Mouse (Mus musculus) regulatory T cell (primary cell): ENCODE measurements around the gene Chd5.

Experiments
- in situ Hi-C: fragments of 300-600 bp; cut with MboI, MseI; formaldehyde crosslinking; loops from one replicate; pipeline ENCODE4 v1.15.1; 2025; ENCODE audit warnings: high pct_unique_total_duplicates

Gene Chd5

DNA sequence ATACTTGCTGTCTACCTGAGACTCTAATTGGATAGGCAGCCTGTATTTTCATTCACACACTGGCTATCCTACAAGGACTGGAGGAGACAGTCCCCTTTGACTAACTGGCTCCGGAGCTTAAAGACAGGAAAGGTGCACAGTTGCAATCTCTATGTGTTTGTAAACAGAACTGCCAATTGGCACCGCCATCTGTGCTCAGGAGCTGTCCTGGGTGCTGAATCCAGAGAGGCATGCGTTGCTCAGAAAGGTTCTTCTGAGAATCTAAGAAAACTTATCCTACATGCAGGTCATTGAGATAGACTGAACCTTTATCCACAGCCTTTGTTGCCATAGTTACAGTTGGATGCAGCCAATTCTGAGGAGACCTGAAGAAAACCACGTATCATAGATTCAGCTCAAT lies 85.9 kb downstream of the Chd5 start:
- in situ Hi-C loops: no loop called here

DNA sequence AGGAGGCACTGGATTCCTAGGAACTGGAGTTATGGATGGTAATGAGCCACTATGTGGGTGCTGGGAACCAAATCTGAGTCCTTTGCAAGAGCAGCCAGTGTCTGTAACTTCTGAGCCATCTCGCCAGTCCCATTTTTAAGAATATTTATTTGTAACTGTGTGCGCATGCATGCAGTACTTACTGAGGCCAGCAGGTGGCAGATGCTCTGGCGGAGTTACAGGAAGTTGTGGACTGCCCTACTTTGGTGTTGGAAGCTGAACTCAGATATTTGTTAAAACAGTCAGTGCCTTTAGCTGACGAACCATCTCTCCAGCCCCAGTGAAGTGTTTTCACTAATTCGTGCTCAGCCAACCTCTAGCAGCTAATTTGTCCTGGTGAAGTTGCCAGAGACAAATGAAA lies 86.5 kb downstream of the Chd5 start:
- in situ Hi-C loops: no loop called here

DNA sequence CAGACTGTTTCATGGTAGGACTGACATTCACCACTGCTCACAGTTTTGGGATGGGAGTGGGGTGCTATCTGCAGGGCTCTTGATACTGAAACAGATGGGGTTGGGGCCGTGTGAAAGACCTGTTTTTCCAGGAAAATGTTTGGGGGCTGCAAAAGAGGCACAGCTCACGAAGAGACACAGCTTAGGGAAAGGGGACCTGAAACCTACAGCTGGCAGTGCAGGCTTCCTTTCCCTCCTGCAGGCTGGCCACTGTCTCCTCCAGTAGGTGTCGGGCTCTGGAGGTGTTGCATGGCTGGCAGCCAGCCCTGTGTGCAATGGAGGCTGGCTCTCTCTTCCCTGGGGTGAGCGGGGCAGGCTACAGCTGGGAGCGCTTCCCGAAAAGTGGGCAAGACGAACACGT lies 89.8 kb downstream of the Chd5 start:
- in situ Hi-C loops: no loop called here

DNA sequence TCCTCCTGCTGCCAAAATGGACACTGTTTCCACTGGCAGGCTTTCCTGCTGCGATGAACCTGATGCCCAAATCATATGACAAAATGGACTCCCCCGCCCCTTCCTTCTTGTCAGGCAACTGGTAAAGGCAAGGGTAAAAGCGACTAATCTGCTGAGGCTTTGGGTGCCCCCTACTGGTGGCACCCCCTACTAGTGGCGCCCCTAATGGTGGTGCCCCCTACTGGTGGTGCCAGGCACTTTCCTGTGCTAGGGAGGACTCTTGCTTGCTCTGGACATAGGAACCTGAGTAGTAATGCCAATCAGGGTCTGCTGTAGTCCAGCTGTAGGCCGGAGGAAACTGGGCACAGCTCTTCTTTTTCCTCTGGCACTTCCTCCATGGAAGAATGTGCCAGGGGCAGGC lies 93.9 kb downstream of the Chd5 start:
- in situ Hi-C loops: no loop called here

DNA sequence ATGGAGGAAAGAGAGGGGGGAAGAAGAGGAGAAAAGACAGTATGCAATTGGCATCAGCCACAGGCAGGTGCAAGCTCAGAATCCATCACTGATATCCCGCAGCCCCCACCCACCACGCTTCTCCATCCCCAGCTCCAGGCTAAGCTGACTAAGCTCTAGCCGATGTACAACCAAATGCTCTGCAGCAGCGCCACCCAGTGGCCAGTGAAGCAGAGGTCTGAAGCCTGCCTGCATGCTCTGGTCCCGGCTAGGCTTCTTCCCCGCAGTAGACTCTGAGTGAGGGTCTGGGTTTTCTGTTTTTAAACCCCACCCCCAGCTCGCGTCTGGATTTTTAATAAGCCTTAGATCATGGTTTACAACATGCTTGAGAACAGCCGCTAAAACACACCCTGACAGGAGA lies 96.4 kb downstream of the Chd5 start:
- in situ Hi-C loops: loop anchor here (5.0 kb wide), 1 partner anchor 273 kb away; no protein-coding TSS in a partner anchor

DNA sequence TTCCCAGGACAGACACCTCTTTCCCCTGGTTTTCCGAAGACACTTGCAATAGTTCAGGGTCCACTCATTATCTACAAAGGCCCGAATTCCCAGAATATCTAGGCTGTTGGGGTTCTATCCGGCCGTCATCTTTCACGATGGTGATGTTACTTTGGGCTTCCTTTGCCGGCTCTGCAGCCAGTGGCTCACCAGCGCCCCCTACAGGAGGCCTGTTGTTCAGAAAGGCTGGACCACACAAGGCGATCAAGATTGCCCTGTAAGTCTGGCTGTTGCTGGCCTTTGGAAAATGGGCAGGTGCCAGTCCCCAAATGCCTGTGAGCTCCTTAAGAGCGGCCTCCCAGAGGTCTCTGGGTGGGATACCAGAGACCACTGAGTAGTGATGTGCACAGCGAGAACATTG lies 96.8 kb downstream of the Chd5 start:
- in situ Hi-C loops: loop anchor here (5.0 kb wide), 1 partner anchor 273 kb away; no protein-coding TSS in a partner anchor
